Comparison of ENCODE assay signal across 8 mouse cellular contexts in the genomic region with DNA sequence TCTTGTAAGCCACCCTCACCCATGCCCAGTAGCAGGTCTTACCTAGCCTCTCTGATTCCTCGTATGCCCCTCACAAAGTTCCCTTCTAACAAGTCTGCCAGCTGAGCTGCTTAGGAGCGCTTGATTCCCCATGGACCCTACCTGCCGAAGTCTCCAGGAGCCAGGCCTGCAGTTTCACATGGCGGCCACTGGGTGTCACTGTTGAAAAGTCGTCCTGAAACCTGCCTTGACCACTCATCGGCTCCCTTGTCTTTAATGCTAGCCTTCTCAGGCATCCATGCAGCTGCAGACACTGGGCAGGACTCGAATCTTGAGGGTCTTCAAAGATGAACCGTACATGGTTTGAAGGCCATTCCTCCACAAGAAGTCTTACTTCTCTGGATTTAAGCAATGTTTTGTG. TPM values are rescaled to one million over a fixed set of nuclear protein-coding genes. Genes with fewer than 3 reads are reported as not detected.
DNase-seq lines count a peak whose midpoint lies in the region; ATAC-seq lines count a peak whose summit lies in the region.

No protein-coding gene starts in this region.

- no peak overlapping the region for H3K9ac ChIP-seq in lung, embryonic 15.5 days

- DNase-seq in 416B (ENCODE audit: low read depth) (peak; percentile 63), ES-CJ7 (ENCODE audit: low read depth, low spot score) (peak; percentile 84)
- DNase-seq in cerebellum, adult 11-12 months = peak; percentile 46
- DNase-seq in kidney, adult 8-10 months = peak; percentile 34 to 64
- DNase-seq in retina, embryonic 14.5 days (ENCODE audit: low spot score) = peak; percentile 84
- peak; percentile 58 for DNase-seq in urinary bladder, postnatal 25 days (ENCODE audit: low spot score)

- no peak overlapping the region for H3K27ac ChIP-seq in lung, embryonic 15.5 days

- H3K36me3 ChIP-seq in lung, embryonic 15.5 days = no peaks in the 10 kb centered on the region

- no peak overlapping the region for H3K4me3 ChIP-seq in lung, embryonic 15.5 days

- peak; percentile 64; the same call in 1 of the 2 replicates for ATAC-seq in frontal cortex, adult (ENCODE audit: low TSS enrichment)
- peak; percentile 48; the same call in 1 of the 2 replicates for ATAC-seq in lung, embryonic 15.5 days (ENCODE audit: borderline replicate concordance, extremely low read depth, low FRiP score, low TSS enrichment)

- no peaks in the 10 kb centered on the region for H3K9me3 ChIP-seq in lung, embryonic 15.5 days

- H3K4me2 ChIP-seq in lung, embryonic 15.5 days = no peak overlapping the region

- 7% methylated on average over 8 of the region's 8 CpGs for WGBS in lung, embryonic 15.5 days

- no peaks in the 10 kb centered on the region for H3K4me1 ChIP-seq in lung, embryonic 15.5 days

- H3K27me3 ChIP-seq in lung, embryonic 15.5 days = peaks cover 30% of the 10 kb centered on the region

RNA-seq across cellular contexts. Expression of a gene that starts 19.6 kb away (rescaled TPM):
- polyA plus RNA-seq in lung, embryonic 15.5 days (2015; fragmentation: Nextera tagmentation; extraction: Ambion mirVana) = 19.3 and 20.1 TPM in 2 replicates

RNA-seq across cellular contexts. Expression of a gene that starts 34.8 kb away (rescaled TPM):
- polyA plus RNA-seq in lung, embryonic 15.5 days (2015; fragmentation: Nextera tagmentation; extraction: Ambion mirVana) = 128 and 133 TPM in 2 replicates
